Mouse (Mus musculus): Measurements from ENCODE around the gene Ces5a. TPM values are rescaled to one million over a fixed set of nuclear protein-coding genes. Genes with fewer than 3 reads are reported as not detected.

The Ces5a gene
- 0.31 and 0.43 TPM in 2 replicates for polyA plus RNA-seq (2014; fragmentation: Nextera tagmentation; extraction: Ambion mirVana)

- H3K4me1 ChIP-seq (ENCODE audit: control insufficient read depth in 2 of 2, insufficient read depth in 2 of 2, low read length in 2 of 2) = no peaks in the 10 kb centered on the region
- no peak for ATAC-seq (ENCODE audit: insufficient number of reproducible peaks, insufficient read depth, low FRiP score, low read depth)
- H3K27me3 ChIP-seq (ENCODE audit: control insufficient read depth, insufficient read depth, low read length) = no peaks in the 10 kb centered on the region
- H3K36me3 ChIP-seq (ENCODE audit: control insufficient read depth, insufficient read depth, low read length) = no peaks in the 10 kb centered on the region
- WGBS = 86% methylated on average over 5 of the region's 5 CpGs
- H3K9ac ChIP-seq (ENCODE audit: low read length) = no peak within 1 kb of the TSS
- H3K27ac ChIP-seq (replicated peaks in 1 of 2; ENCODE audit: control insufficient read depth in 1 of 2, insufficient read depth in 1 of 2, low read depth in 2 of 2, low read length in 2 of 2) = no peak within 1 kb of the TSS
- H3K9me3 ChIP-seq (ENCODE audit: control insufficient read depth, low read length) = no peaks in the 10 kb centered on the region
- H3K4me2 ChIP-seq (ENCODE audit: low read length) = no peak within 1 kb of the TSS
- H3K4me3 ChIP-seq (ENCODE audit: control insufficient read depth in 1 of 2, insufficient read depth in 1 of 2, low read depth in 1 of 2, low read length in 2 of 2) = no peak within 1 kb of the TSS
Observed at GRCm38 (mm10) chr8:93535730-93536129, at the start of gene Ces5a. Gene Ces5a (minus strand): TSS chr8:93535830.

GRCm38 (mm10) chr8:93572841-93573240 is 37.2 kb upstream of the Ces5a start:
- H3K27ac ChIP-seq (replicated peaks in 1 of 2; ENCODE audit: control insufficient read depth in 1 of 2, insufficient read depth in 1 of 2, low read depth in 2 of 2, low read length in 2 of 2) = no peak overlapping the region; a peak in 1 of 4 replicates
- H3K4me3 ChIP-seq (ENCODE audit: control insufficient read depth in 1 of 2, insufficient read depth in 1 of 2, low read depth in 1 of 2, low read length in 2 of 2) = no peak overlapping the region
- H3K36me3 ChIP-seq (ENCODE audit: control insufficient read depth, insufficient read depth, low read length) = no peaks in the 10 kb centered on the region
- no peak overlapping the region for H3K9ac ChIP-seq (ENCODE audit: low read length)
- H3K4me1 ChIP-seq (ENCODE audit: control insufficient read depth in 2 of 2, insufficient read depth in 2 of 2, low read length in 2 of 2) = peaks cover 24 to 25% of the 10 kb centered on the region in 2 experiments
- no peak for ATAC-seq (ENCODE audit: insufficient number of reproducible peaks, insufficient read depth, low FRiP score, low read depth)
- peaks cover 6% of the 10 kb centered on the region for H3K9me3 ChIP-seq (ENCODE audit: control insufficient read depth, low read length)
- H3K27me3 ChIP-seq (ENCODE audit: control insufficient read depth, insufficient read depth, low read length) = no peaks in the 10 kb centered on the region
- no peak overlapping the region for H3K4me2 ChIP-seq (ENCODE audit: low read length)
- WGBS = 90% methylated on average over 9 of the region's 9 CpGs

- Histone ChIP-seq H3K27ac (replicated peaks in 1 of 2; ENCODE audit: control insufficient read depth in 1 of 2, insufficient read depth in 1 of 2, low read depth in 2 of 2, low read length in 2 of 2) (peak overlapping the region; percentile 8 to 96; a peak in 1 of 4 replicates), H3K4me1 (ENCODE audit: control insufficient read depth in 2 of 2, insufficient read depth in 2 of 2, low read length in 2 of 2) (peaks cover 24 to 25% of the 10 kb centered on the region in 2 experiments), H3K27me3 (ENCODE audit: control insufficient read depth, insufficient read depth, low read length) (no peaks in the 10 kb centered on the region), H3K9ac (ENCODE audit: low read length) (no peak overlapping the region), H3K9me3 (ENCODE audit: control insufficient read depth, low read length) (peaks cover 6% of the 10 kb centered on the region), H3K4me2 (ENCODE audit: low read length) (no peak overlapping the region), H3K4me3 (ENCODE audit: control insufficient read depth in 1 of 2, insufficient read depth in 1 of 2, low read depth in 1 of 2, low read length in 2 of 2) (no peak overlapping the region), H3K36me3 (ENCODE audit: control insufficient read depth, insufficient read depth, low read length) (no peaks in the 10 kb centered on the region)
- WGBS = 56% methylated on average over 2 of the region's 2 CpGs
- no peak for ATAC-seq (ENCODE audit: insufficient number of reproducible peaks, insufficient read depth, low FRiP score, low read depth)
Observed at GRCm38 (mm10) chr8:93572095-93572501, 36.5 kb upstream of the Ces5a start.

- Histone ChIP-seq H3K27me3 (ENCODE audit: control insufficient read depth, insufficient read depth, low read length) (no peaks in the 10 kb centered on the region), H3K4me1 (ENCODE audit: control insufficient read depth in 2 of 2, insufficient read depth in 2 of 2, low read length in 2 of 2) (peaks cover 24 to 25% of the 10 kb centered on the region in 2 experiments), H3K27ac (replicated peaks in 1 of 2; ENCODE audit: control insufficient read depth in 1 of 2, insufficient read depth in 1 of 2, low read depth in 2 of 2, low read length in 2 of 2) (peak overlapping the region; percentile 64 to 96), H3K9me3 (ENCODE audit: control insufficient read depth, low read length) (peaks cover 6% of the 10 kb centered on the region), H3K4me2 (ENCODE audit: low read length) (no peak overlapping the region), H3K9ac (ENCODE audit: low read length) (no peak overlapping the region), H3K4me3 (ENCODE audit: control insufficient read depth in 1 of 2, insufficient read depth in 1 of 2, low read depth in 1 of 2, low read length in 2 of 2) (no peak overlapping the region), H3K36me3 (ENCODE audit: control insufficient read depth, insufficient read depth, low read length) (no peaks in the 10 kb centered on the region)
- no peak for ATAC-seq (ENCODE audit: insufficient number of reproducible peaks, insufficient read depth, low FRiP score, low read depth)
- 32% methylated on average over 9 of the region's 9 CpGs for WGBS
Observed at GRCm38 (mm10) chr8:93571369-93571985, 35.8 kb upstream of the Ces5a start.

- Histone ChIP-seq H3K4me2 (ENCODE audit: low read length) (peak overlapping the region; percentile 52), H3K9me3 (ENCODE audit: control insufficient read depth, low read length) (peaks cover 6% of the 10 kb centered on the region), H3K9ac (ENCODE audit: low read length) (peak overlapping the region; percentile 45), H3K4me1 (ENCODE audit: control insufficient read depth in 2 of 2, insufficient read depth in 2 of 2, low read length in 2 of 2) (peaks cover 24 to 25% of the 10 kb centered on the region in 2 experiments), H3K36me3 (ENCODE audit: control insufficient read depth, insufficient read depth, low read length) (no peaks in the 10 kb centered on the region), H3K27ac (replicated peaks in 1 of 2; ENCODE audit: control insufficient read depth in 1 of 2, insufficient read depth in 1 of 2, low read depth in 2 of 2, low read length in 2 of 2) (peak overlapping the region; percentile 96 to 97), H3K27me3 (ENCODE audit: control insufficient read depth, insufficient read depth, low read length) (no peaks in the 10 kb centered on the region), H3K4me3 (ENCODE audit: control insufficient read depth in 1 of 2, insufficient read depth in 1 of 2, low read depth in 1 of 2, low read length in 2 of 2) (no peak overlapping the region)
- 5% methylated on average over 2 of the region's 2 CpGs for WGBS
- peak; percentile 5; the same call in 1 of the 2 replicates for ATAC-seq (ENCODE audit: insufficient number of reproducible peaks, insufficient read depth, low FRiP score, low read depth)
Observed at GRCm38 (mm10) chr8:93570186-93570530, 34.5 kb upstream of the Ces5a start.

GRCm38 (mm10) chr8:93569311-93570185 is 33.9 kb upstream of the Ces5a start:
- peaks cover 6% of the 10 kb centered on the region for H3K9me3 ChIP-seq (ENCODE audit: control insufficient read depth, low read length)
- H3K27ac ChIP-seq (replicated peaks in 1 of 2; ENCODE audit: control insufficient read depth in 1 of 2, insufficient read depth in 1 of 2, low read depth in 2 of 2, low read length in 2 of 2) = peak overlapping the region; percentile 96 to 97
- no peak overlapping the region for H3K4me3 ChIP-seq (ENCODE audit: control insufficient read depth in 1 of 2, insufficient read depth in 1 of 2, low read depth in 1 of 2, low read length in 2 of 2)
- H3K9ac ChIP-seq (ENCODE audit: low read length) = peak overlapping the region; percentile 45
- H3K36me3 ChIP-seq (ENCODE audit: control insufficient read depth, insufficient read depth, low read length) = no peaks in the 10 kb centered on the region
- peak overlapping the region; percentile 52 for H3K4me2 ChIP-seq (ENCODE audit: low read length)
- H3K4me1 ChIP-seq (ENCODE audit: control insufficient read depth in 2 of 2, insufficient read depth in 2 of 2, low read length in 2 of 2) = peaks cover 24 to 25% of the 10 kb centered on the region in 2 experiments
- H3K27me3 ChIP-seq (ENCODE audit: control insufficient read depth, insufficient read depth, low read length) = no peaks in the 10 kb centered on the region
- ATAC-seq (ENCODE audit: insufficient number of reproducible peaks, insufficient read depth, low FRiP score, low read depth) = peak; percentile 90
- 18% methylated on average over 13 of the region's 13 CpGs for WGBS

GRCm38 (mm10) chr8:93568666-93569065 is 33.0 kb upstream of the Ces5a start:
- Histone ChIP-seq H3K27me3 (ENCODE audit: control insufficient read depth, insufficient read depth, low read length) (no peaks in the 10 kb centered on the region), H3K9ac (ENCODE audit: low read length) (no peak overlapping the region), H3K9me3 (ENCODE audit: control insufficient read depth, low read length) (peaks cover 6% of the 10 kb centered on the region), H3K36me3 (ENCODE audit: control insufficient read depth, insufficient read depth, low read length) (no peaks in the 10 kb centered on the region), H3K4me3 (ENCODE audit: control insufficient read depth in 1 of 2, insufficient read depth in 1 of 2, low read depth in 1 of 2, low read length in 2 of 2) (no peak overlapping the region), H3K27ac (replicated peaks in 1 of 2; ENCODE audit: control insufficient read depth in 1 of 2, insufficient read depth in 1 of 2, low read depth in 2 of 2, low read length in 2 of 2) (peak overlapping the region; percentile 96 to 97; a peak in 3 of 4 replicates), H3K4me1 (ENCODE audit: control insufficient read depth in 2 of 2, insufficient read depth in 2 of 2, low read length in 2 of 2) (peaks cover 24 to 25% of the 10 kb centered on the region in 2 experiments), H3K4me2 (ENCODE audit: low read length) (no peak overlapping the region)
- 92% methylated on average over 3 of the region's 3 CpGs for WGBS
- ATAC-seq (ENCODE audit: insufficient number of reproducible peaks, insufficient read depth, low FRiP score, low read depth) = no peak
